ENCODE assay signal across 8 mouse cellular contexts in genomic region chr19:40831416-40832201, GRCm38 (mm10). TPM values are rescaled to one million over a fixed set of nuclear protein-coding genes. Genes with fewer than 3 reads are reported as not detected.
DNase-seq lines count a peak whose midpoint lies in the region; ATAC-seq and TF ChIP-seq lines count a peak whose summit lies in the region.

No protein-coding gene starts in this region.

- H3K27ac ChIP-seq in bone marrow macrophage, adult 2 months (ENCODE audit: insufficient read depth, low read depth, low read length), result peak overlapping the region; percentile 28

- H3K4me1 ChIP-seq in G1E (ENCODE audit: insufficient read depth, low read depth, low read length), result peaks cover 55% of the 10 kb centered on the region
- H3K4me1 ChIP-seq in bone marrow macrophage, adult 2 months (ENCODE audit: control insufficient read depth, insufficient read depth, low read length), result peaks cover 4% of the 10 kb centered on the region; the same call in 1 of the 2 replicates

- ATAC-seq in G1E (ENCODE audit: extremely low read depth, insufficient number of reproducible peaks, low FRiP score, poor library complexity, severe bottlenecking), result no peak
- ATAC-seq in erythroid progenitor cell, adult 5-6 weeks (replicated peaks; ENCODE audit: low FRiP score, poor library complexity, severe bottlenecking), result peak; percentile 55
- ATAC-seq in megakaryocyte progenitor cell, adult 5-6 weeks (replicated peaks; ENCODE audit: poor library complexity), result peak; percentile 37

- no peak for TF ChIP-seq CTCF in G1E (IDR thresholded peaks at IDR 0.05; ENCODE audit: low read depth, low read length)
- TF ChIP-seq CTCF in bone marrow macrophage, adult 2 months (IDR thresholded peaks at IDR 0.05; ENCODE audit: low read depth, low read length), result no peak

- H3K9me3 ChIP-seq in G1E (replicated peaks), result no peaks in the 10 kb centered on the region

- H3K4me3 ChIP-seq in G1E (ENCODE audit: low read depth, low read length), result peak overlapping the region; percentile 85
- H3K4me3 ChIP-seq in bone marrow macrophage, adult 2 months (ENCODE audit: insufficient read depth, low read length), result peak overlapping the region; percentile 77

- TF ChIP-seq POLR2A in bone marrow macrophage, adult 2 months (IDR thresholded peaks at IDR 0.05; ENCODE audit: borderline replicate concordance, low read depth, low read length), result no peak

- DNase-seq in G1E (ENCODE audit: low spot score), result peak; percentile 66
- DNase-seq in heart, postnatal 14 days, result peak; percentile 51 to 62
- DNase-seq in kidney, postnatal 4 days, result peak; percentile 65 to 77
- peak; percentile 36 to 44 for DNase-seq in right cerebral cortex, postnatal 10 days (ENCODE audit: low spot score in 2 of 2)
- no peak for DNase-seq in T-cell, adult 2 months (ENCODE audit: low spot score)

- no peaks in the 10 kb centered on the region for H3K27me3 ChIP-seq in G1E (ENCODE audit: insufficient read depth, low read length)

- intact Hi-C loops in heart, postnatal 14 days (cut with DNase I), result loop anchor here (2.0 to 10.0 kb wide), 2 partner anchors 63 to 247 kb away; partner anchors contain the start of genes Aldh18a1 and Zfp518a

- peaks cover 32% of the 10 kb centered on the region for H3K36me3 ChIP-seq in G1E (replicated peaks)

RNA-seq across cellular contexts. Expression of gene Ccnj, which starts 0.5 kb away (rescaled TPM):
- total RNA-seq in G1E (2014; fragmentation: Nextera tagmentation) (9.5 and 15.0 TPM in 2 replicates), G1E (2017) (13.6 and 14.7 TPM in 2 replicates)
- 3.4 and 4.1 TPM in 2 replicates for polyA plus RNA-seq in G1E (2012)
- polyA plus RNA-seq in bone marrow macrophage, adult 2 months (2012; ENCODE audit: insufficient read depth, insufficient read length, missing spikeins), result 3.6 and 3.8 TPM in 2 replicates
- total RNA-seq in erythroid progenitor cell, adult 5-6 weeks (2015; ENCODE audit: low replicate concordance), result 0.36 and 1.3 TPM in 2 replicates
- 0.15 and 1.9 TPM in 2 replicates for total RNA-seq in erythroid progenitor cell, adult 5-6 weeks (2017; ENCODE audit: low replicate concordance)
- 1 to 10 TPM; 6.8 to 7.1 TPM for total RNA-seq in heart, postnatal 14 days (2021)
- 3.9 and 4.6 TPM in 2 replicates for total RNA-seq in megakaryocyte progenitor cell, adult 5-6 weeks (2015)
- 5.5 and 8.4 TPM in 2 replicates for total RNA-seq in megakaryocyte progenitor cell, adult 5-6 weeks (2017)
